Mouse (Mus musculus) cerebellum, postnatal 25 days (tissue): Measurements from ENCODE around the gene Plekhg6.

Source experiments
- DNase-seq, 2 experiments: peaks; one replicate each; pipeline ENCODE4 v3.0.0; 2021; ENCODE audit warnings: mixed read lengths in 2 of 2

Plekhg6 gene

GRCm38 (mm10) chr6:125353221-125353620 lies 27.4 kb downstream of the Plekhg6 start:
- no peak for DNase-seq

- DNase-seq: no peak
Measured at GRCm38 (mm10) chr6:125352811-125353210, 27.8 kb downstream of the Plekhg6 start.

GRCm38 (mm10) chr6:125352046-125352384 lies 28.6 kb downstream of the Plekhg6 start:
- no peak for DNase-seq

GRCm38 (mm10) chr6:125351368-125352045 lies 29.1 kb downstream of the Plekhg6 start:
- no peak for DNase-seq

- no peak for DNase-seq
Measured at GRCm38 (mm10) chr6:125350995-125351324, 29.6 kb downstream of the Plekhg6 start.

GRCm38 (mm10) chr6:125350231-125350994 lies 30.2 kb downstream of the Plekhg6 start:
- DNase-seq: peak in 1 of 2 experiments; percentile 23

- no peak for DNase-seq
Measured at GRCm38 (mm10) chr6:125349575-125350230, 30.9 kb downstream of the Plekhg6 start.

GRCm38 (mm10) chr6:125348721-125349574 lies 31.6 kb downstream of the Plekhg6 start, which contains the start of gene Tnfrsf1a:
Gene Tnfrsf1a, plus strand, starts transcription at chr6:125349362.
- no peak for DNase-seq

- DNase-seq: no peak
Measured at GRCm38 (mm10) chr6:125346029-125346428, 34.6 kb downstream of the Plekhg6 start.

GRCm38 (mm10) chr6:125345625-125346024 lies 35.0 kb downstream of the Plekhg6 start:
- DNase-seq: no peak

GRCm38 (mm10) chr6:125344866-125345265 lies 35.7 kb downstream of the Plekhg6 start:
- DNase-seq: no peak

GRCm38 (mm10) chr6:125344084-125344483 lies 36.5 kb downstream of the Plekhg6 start:
- DNase-seq: no peak

GRCm38 (mm10) chr6:125342198-125342597 lies 38.4 kb downstream of the Plekhg6 start:
- no peak for DNase-seq

- DNase-seq: no peak
Measured at GRCm38 (mm10) chr6:125340244-125340643, 40.3 kb downstream of the Plekhg6 start.

- no peak for DNase-seq
Measured at GRCm38 (mm10) chr6:125338791-125339660, 41.6 kb downstream of the Plekhg6 start.

GRCm38 (mm10) chr6:125334356-125334755 lies 46.2 kb downstream of the Plekhg6 start:
- no peak for DNase-seq

GRCm38 (mm10) chr6:125333112-125333899 lies 47.3 kb downstream of the Plekhg6 start:
- DNase-seq: no peak

- peak; percentile 51 to 72 for DNase-seq
Measured at GRCm38 (mm10) chr6:125330626-125331326, 49.8 kb downstream of the Plekhg6 start.

- DNase-seq: no peak
Measured at GRCm38 (mm10) chr6:125328243-125328642, 52.4 kb downstream of the Plekhg6 start.

- no peak for DNase-seq
Measured at GRCm38 (mm10) chr6:125325337-125325736, 55.3 kb downstream of the Plekhg6 start.
